Mouse (Mus musculus) frontal cortex, postnatal 25 days (tissue): Measurements from ENCODE around the gene Ppp1r15a.

Source experiments
- DNase-seq, 2 experiments: peaks; one replicate each; pipeline ENCODE4 v3.0.0; 2022; ENCODE audit warnings: low spot score in 2 of 2

Gene Ppp1r15a

GRCm38 (mm10) chr7:45525809-45526473 lies at the start of gene Ppp1r15a, which contains the start of gene Plekha4:
Gene Ppp1r15a (minus strand): TSS chr7:45526268.
Gene Plekha4 (plus strand): TSS chr7:45526330.
- peak; percentile 96 for DNase-seq

DNA sequence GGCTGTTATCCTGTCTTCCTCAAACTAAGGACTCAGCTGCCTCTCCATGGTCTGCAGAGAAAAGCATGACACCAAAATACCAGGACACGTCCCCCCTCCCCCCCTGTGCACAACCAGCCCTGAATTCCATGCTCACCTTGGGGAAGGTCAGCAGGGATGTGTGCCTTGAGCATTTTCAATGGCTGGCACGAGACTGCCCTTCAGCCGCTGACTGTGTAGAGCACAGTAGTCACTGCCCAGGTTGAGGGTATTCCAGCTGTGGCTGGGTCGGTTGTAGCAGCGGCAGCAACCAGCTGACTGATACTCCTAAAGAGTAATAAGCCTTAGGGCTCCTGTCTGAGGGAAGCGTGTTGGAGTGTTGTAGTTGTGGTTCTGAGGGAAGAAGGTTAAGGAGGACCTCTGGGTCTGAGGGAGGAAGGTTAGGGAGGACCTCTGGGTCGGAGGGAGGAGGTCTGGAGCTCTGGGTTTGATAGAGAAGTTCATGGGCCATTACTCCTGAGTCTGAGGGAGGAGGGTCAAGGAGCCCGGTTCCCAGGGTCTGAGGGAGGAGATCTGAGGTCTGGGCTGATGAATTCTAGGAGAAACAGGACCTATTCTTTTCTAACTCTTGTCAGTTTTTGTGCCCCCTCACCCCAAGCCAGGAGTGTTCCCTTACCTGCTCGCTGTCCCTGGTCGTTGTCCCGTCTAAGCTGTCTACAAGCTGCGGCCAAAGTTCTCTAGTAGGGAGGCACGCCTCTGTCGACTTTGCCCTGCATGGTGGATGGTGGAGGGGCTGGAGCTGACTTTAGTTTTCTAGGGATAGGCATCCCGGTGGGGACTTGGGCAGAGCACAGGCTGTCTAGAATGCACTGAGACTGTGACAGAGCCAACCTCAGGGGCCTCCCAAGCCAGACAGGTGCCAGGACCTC lies 48.7 kb upstream of the Ppp1r15a start:
- no peak for DNase-seq

- no peak for DNase-seq
Observed at GRCm38 (mm10) chr7:45573954-45574353, 47.9 kb upstream of the Ppp1r15a start.

DNA sequence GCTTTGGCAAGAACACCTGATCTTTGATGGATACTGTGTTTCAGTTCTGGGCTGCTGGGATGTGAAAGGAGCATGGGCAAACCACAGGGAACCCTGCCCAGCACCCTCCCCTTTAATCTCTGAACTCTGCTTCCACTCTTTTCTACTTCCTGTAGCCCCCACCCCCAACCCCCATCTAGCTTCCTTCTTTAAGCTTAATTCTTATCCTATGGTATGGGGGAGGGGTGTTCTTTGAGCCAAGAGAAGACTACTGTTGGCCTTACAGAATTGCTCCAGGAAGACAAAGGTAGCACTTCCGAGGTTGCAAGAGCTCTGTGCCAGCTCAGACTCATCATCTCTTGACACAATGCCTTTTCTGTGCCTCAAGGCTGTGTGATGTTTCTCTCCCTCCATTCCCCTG lies 45.9 kb upstream of the Ppp1r15a start:
- DNase-seq, result no peak

DNA sequence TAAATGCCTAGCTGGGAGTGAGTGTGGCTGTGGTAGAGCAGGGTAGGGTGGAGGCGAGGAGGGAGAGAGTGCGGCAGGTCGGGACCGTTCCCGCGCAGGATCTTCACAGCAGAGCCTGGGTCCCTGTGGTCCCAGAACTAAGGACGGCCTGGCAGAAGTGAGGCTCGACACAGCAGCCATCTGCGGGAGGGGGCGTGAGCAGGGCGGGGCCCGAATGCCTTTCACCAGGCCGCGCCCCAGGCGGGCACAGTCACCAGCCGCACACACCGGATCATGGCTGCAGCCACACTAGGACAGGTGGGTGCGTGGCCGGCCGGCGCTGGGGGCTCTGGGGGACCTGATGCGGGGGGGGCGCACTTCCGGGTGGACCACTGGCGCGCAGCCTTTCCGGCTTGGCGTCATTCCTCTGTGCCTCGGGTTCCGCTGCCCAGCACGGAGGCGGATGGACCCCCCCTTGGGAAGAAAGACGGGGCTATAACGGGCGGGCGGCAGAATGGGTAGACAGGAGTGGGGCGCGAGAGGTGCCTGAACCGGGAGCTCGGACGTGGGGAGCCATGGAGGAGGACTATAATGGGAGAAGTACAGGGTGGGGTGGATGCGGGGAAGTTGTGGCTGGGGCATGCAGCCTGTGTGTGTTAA lies 44.2 kb upstream of the Ppp1r15a start, which contains the start of gene Bcat2:
Bcat2 (plus strand) TSS at position 51 of the 639 bp plus-strand sequence.
- DNase-seq, result peak; percentile 39 to 43

GRCm38 (mm10) chr7:45568601-45569473 lies 42.8 kb upstream of the Ppp1r15a start:
- DNase-seq, result no peak

GRCm38 (mm10) chr7:45567780-45568516 lies 41.9 kb upstream of the Ppp1r15a start:
- peak; percentile 63 to 69 for DNase-seq

DNA sequence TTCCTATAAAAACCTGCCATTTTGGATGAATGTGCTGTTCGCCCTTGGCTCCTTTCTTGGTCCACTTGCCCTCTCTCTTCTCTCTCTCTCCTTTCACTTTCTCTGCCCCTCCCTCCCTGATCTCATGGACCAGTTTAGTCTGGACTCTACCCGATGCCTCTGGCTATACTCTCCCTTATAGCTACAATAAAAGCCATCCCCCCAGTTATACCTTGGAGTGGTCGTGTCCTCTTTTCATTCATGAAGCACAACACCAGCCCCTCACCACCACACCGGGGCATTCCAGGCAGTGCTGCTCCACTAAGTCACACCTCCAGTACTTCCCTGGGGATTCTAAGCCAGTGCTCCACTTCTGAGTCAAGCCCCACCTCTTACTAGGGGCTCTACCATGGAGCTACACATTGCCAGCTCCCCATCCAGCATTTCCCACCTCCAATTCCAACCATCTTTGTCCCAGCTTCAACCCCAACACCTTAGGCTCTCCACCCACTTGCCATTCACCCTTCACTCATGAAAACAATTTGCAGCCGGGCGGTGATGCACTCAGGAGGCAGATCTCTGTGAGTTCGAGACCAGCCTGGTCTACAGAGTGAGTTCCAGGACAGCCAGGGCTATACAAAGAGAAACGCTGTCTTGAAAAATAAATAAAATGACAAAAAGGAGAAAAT lies 41.2 kb upstream of the Ppp1r15a start:
- DNase-seq, result no peak

GRCm38 (mm10) chr7:45565446-45565845 lies 39.4 kb upstream of the Ppp1r15a start:
- no peak for DNase-seq

DNA sequence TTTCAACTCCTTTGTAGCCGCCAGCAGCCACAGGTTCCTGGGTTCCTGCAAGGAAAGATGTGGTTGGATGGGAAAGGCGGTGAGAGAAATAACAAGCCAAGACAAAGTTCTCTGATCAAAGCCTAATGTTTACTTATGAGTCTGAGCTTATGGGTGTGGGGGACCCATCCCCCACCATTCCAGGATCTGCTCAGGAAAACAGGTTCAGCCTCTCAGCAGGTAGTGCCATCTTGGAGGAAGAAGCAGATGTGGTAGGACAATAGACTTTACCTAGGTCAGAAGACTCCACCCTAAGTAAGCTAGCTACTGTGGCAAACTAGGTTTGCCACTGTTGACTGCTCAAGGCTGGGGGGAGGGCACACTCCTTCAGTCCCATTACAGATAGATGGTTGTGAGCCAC lies 38.7 kb upstream of the Ppp1r15a start:
- DNase-seq, result no peak

- DNase-seq, result no peak
Observed at GRCm38 (mm10) chr7:45561624-45562520, 35.8 kb upstream of the Ppp1r15a start.

DNA sequence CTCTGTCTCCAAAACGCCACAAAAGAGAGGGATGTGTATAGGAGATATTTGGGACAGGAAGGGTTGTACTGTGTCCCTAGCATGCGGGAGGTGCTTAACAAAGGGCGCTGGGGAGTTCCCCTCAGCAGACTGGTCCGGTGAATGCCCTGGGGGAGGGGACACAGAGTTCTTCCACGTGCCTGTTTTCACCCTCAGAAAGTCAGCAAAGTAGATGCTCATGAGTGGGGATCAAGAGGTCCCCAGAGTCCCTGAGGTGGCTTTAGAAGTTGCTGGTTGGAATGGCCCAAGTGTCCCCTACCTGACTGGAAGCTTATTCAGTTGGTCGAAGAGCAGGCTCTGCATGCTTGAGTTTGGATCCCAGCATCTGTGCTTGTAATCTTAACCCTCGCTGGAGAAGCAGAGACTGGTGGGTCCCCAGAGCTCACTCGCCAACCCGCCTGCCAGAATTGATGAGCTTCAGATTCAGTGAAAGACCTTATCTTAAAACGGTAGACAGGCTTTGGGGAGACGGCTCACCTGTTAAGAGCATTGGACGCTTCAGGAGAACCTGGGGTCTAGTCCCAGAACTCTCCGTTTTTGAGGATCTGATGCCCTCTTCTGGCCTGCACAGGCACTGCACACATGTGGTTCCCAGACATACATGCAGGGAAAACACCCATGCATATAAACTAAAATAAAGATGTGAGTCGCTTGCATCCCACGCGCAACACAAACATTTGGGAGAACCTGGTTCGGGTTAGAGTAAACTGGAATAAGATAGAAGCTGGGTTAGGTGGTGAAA lies 35.0 kb upstream of the Ppp1r15a start:
- peak; percentile 70 to 72 for DNase-seq

GRCm38 (mm10) chr7:45560241-45560640 lies 34.2 kb upstream of the Ppp1r15a start:
- DNase-seq, result no peak

- no peak for DNase-seq
Observed at GRCm38 (mm10) chr7:45558907-45559306, 32.8 kb upstream of the Ppp1r15a start.

DNA sequence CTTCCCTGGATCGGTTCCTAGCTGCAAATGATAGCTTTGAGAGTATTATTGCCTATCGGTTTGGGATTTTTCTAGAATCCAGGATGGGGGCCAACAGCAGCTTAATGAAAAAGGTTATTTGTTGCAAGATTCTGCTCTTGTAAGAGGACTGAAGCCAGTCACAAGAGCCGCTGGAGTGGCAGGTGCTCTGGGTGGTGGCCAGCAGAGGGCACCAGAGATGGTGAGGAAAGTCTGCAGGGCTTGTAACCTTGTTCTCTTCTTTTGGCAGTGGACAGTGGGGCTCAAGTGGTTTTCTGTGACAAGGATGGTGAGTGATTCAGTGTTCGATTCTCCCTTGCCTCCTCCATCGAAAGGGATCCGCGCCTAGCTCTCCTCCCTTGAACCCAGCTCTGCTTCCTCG lies 29.7 kb upstream of the Ppp1r15a start:
- DNase-seq, result peak; percentile 52 to 69

GRCm38 (mm10) chr7:45554744-45555143 lies 28.7 kb upstream of the Ppp1r15a start, which contains the start of gene Hsd17b14:
Gene Hsd17b14 (plus strand): TSS chr7:45554893.
- no peak for DNase-seq

GRCm38 (mm10) chr7:45553990-45554389 lies 27.9 kb upstream of the Ppp1r15a start:
- no peak for DNase-seq

DNA sequence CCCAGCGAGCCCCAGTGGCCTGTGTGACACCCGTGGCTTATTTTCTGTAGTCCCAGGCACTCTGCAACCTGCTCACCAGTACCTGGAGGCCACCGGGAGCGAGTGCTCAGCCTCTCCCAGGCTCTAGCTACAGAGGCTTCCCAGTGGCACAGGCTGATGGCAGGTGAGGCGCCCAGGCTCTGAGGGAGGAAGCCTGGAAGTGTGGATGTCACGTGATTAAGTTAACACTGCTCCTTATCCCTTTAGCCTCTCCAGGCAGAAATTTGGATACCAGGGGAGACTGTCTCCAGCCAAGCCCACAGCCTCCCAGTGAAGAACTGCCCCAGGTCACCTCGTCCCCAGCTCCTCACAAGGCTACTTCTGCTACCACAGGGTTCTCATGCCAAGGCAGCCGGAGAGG lies 27.5 kb upstream of the Ppp1r15a start:
- no peak for DNase-seq
